30 mouse cellular contexts compared by ENCODE assay signal in genomic region chr3:157926761-157927160, GRCm38 (mm10). TPM values are rescaled to one million over a fixed set of nuclear protein-coding genes. Genes with fewer than 3 reads are reported as not detected.
A peak's percentile ranks its signal among the peaks of the same experiment; 100 is the strongest.
DNase-seq lines count a peak whose midpoint lies in the region; ATAC-seq and TF ChIP-seq lines count a peak whose summit lies in the region.
"Had no signal": no experiment of that assay in that cellular context is flagged by ENCODE, and none has a peak within 500 bp of the region (broad histone marks: within the 10 kb centered on the region; RNA-seq: fewer than 3 reads in every experiment).

No protein-coding gene starts in this region.

- WGBS in liver, adult 2 months: 64% methylated on average over 2 of the region's 2 CpGs
- 60% methylated on average over 2 of the region's 2 CpGs for WGBS in liver, embryonic 12.5 days (ENCODE audit: insufficient replicate concordance)
- WGBS in kidney, embryonic 14.5 days: 56% methylated on average over 2 of the region's 2 CpGs

- peaks cover 13% of the 10 kb centered on the region for H3K4me1 ChIP-seq in liver, adult 2 months (ENCODE audit: control insufficient read depth, insufficient read depth, low read length)
- peaks cover 12% of the 10 kb centered on the region for H3K4me1 ChIP-seq in liver, embryonic 12.5 days
- H3K4me1 ChIP-seq in kidney, embryonic 14.5 days (ENCODE audit: control insufficient read depth, insufficient read depth, low read length): 0 out of 2 replicates have a peak, but pooled peaks cover 4% of the 10 kb centered on the region

- no peaks in the 10 kb centered on the region for H3K9me3 ChIP-seq in liver, embryonic 12.5 days (replicated peaks)
- H3K9me3 ChIP-seq in kidney, embryonic 14.5 days (ENCODE audit: control insufficient read depth, low read length): no peaks in the 10 kb centered on the region
- H3K9me3 ChIP-seq: embryonic facial prominence, embryonic 12.5 days; G1E; hindbrain, embryonic 13.5 days; lung, embryonic 15.5 days; neural tube, embryonic 15.5 days had no signal

- no peak overlapping the region for H3K4me3 ChIP-seq in liver, adult 2 months (ENCODE audit: insufficient read depth, low read depth, low read length)
- no peak overlapping the region for H3K4me3 ChIP-seq in liver, embryonic 12.5 days
- no peak overlapping the region for H3K4me3 ChIP-seq in kidney, embryonic 14.5 days (ENCODE audit: low read length)
- H3K4me3 ChIP-seq: embryonic facial prominence, embryonic 12.5 days; hindbrain, embryonic 13.5 days; left cerebral cortex, adult 2 months; lung, embryonic 15.5 days; neural tube, embryonic 15.5 days had no signal

- H3K9ac ChIP-seq in liver, adult 2 months (ENCODE audit: low read depth, low read length): no peak overlapping the region
- no peak overlapping the region for H3K9ac ChIP-seq in liver, embryonic 12.5 days
- H3K9ac ChIP-seq in kidney, embryonic 14.5 days (ENCODE audit: low read depth, low read length): no peak overlapping the region
- H3K9ac ChIP-seq: embryonic facial prominence, embryonic 12.5 days; hindbrain, embryonic 13.5 days; lung, embryonic 15.5 days; neural tube, embryonic 15.5 days had no signal

- H3K36me3 ChIP-seq in liver, adult 2 months (ENCODE audit: control insufficient read depth, insufficient read depth, low read length): no peaks in the 10 kb centered on the region; the same call in 1 of the 2 replicates
- no peaks in the 10 kb centered on the region for H3K36me3 ChIP-seq in liver, embryonic 12.5 days
- H3K36me3 ChIP-seq in kidney, embryonic 14.5 days (ENCODE audit: control insufficient read depth, insufficient read depth, low read length): no peaks in the 10 kb centered on the region
- H3K36me3 ChIP-seq: embryonic facial prominence, embryonic 12.5 days; G1E; hindbrain, embryonic 13.5 days; lung, embryonic 15.5 days; neural tube, embryonic 15.5 days had no signal

- TF ChIP-seq POLR2A in liver, adult 2 months (IDR thresholded peaks at IDR 0.05; ENCODE audit: extremely low read depth, insufficient read depth, low read length): no peak

- peak overlapping the region; percentile 76; the same call in 1 of the 2 replicates for H3K27ac ChIP-seq in liver, adult 2 months (replicated peaks; ENCODE audit: insufficient read depth, low read depth, low read length)
- no peak overlapping the region for H3K27ac ChIP-seq in liver, embryonic 12.5 days
- H3K27ac ChIP-seq in kidney, embryonic 14.5 days (ENCODE audit: low read depth, low read length): no peak overlapping the region
- H3K27ac ChIP-seq: embryonic facial prominence, embryonic 12.5 days; hindbrain, embryonic 13.5 days; left cerebral cortex, adult 2 months; lung, embryonic 15.5 days; neural tube, embryonic 15.5 days; stomach, postnatal 0 days had no signal

- no peaks in the 10 kb centered on the region for H3K79me2 ChIP-seq in liver, adult 2 months (ENCODE audit: control insufficient read depth, insufficient read depth, low read length)

- H3K4me2 ChIP-seq in liver, embryonic 12.5 days: no peak overlapping the region
- no peak overlapping the region for H3K4me2 ChIP-seq in kidney, embryonic 14.5 days (replicated peaks; ENCODE audit: low read depth, low read length)
- H3K4me2 ChIP-seq: embryonic facial prominence, embryonic 12.5 days; heart, embryonic 11.5 days; hindbrain, embryonic 13.5 days; lung, embryonic 15.5 days; midbrain, embryonic 11.5 days; neural tube, embryonic 15.5 days had no signal

- peak; percentile 12 for DNase-seq in embryo, embryonic 11 days
- no peak for DNase-seq in embryo, embryonic 9.5 days (ENCODE audit: extremely low spot score)
- peak; percentile 18 for DNase-seq in liver, adult 2 months (ENCODE audit: extremely low read depth, low read depth, low spot score)
- peak; percentile 20 for DNase-seq in right cerebral cortex, postnatal 14 days
- DNase-seq in right cerebral cortex, adult 2 months (ENCODE audit: low spot score in 2 of 2): no peak
- DNase-seq: adrenal gland, postnatal 10 days; cerebellum, adult 18-20 months; cerebellum, postnatal 10 days; gastrocnemius, postnatal 25 days; heart, postnatal 36 days; kidney, postnatal 14 days; layer of hippocampus, adult 9-11 months; liver; retina, postnatal 1 day; thymus, adult 18-20 months; thymus, postnatal 25 days had no signal

- TF ChIP-seq CTCF in liver, adult 2 months (IDR thresholded peaks at IDR 0.05; ENCODE audit: low read depth, low read length): no peak

- H3K27me3 ChIP-seq in liver, adult 2 months (ENCODE audit: control insufficient read depth, insufficient read depth, low read length): no peaks in the 10 kb centered on the region
- H3K27me3 ChIP-seq in liver, embryonic 12.5 days (replicated peaks): peaks cover 14% of the 10 kb centered on the region
- H3K27me3 ChIP-seq in kidney, embryonic 14.5 days (ENCODE audit: control insufficient read depth, insufficient read depth, low read length): no peaks in the 10 kb centered on the region
- H3K27me3 ChIP-seq: embryonic facial prominence, embryonic 12.5 days; hindbrain, embryonic 13.5 days; neural tube, embryonic 15.5 days had no signal

- ATAC-seq in liver, embryonic 12.5 days: no peak
- no peak for ATAC-seq in kidney, embryonic 14.5 days (ENCODE audit: low FRiP score, low TSS enrichment)
- ATAC-seq: forebrain, embryonic 14.5 days; intestine, postnatal 0 days had no signal

RNA-seq across cellular contexts. Expression of gene Cth, which starts 1.9 kb away (rescaled TPM):
- total RNA-seq in liver, adult 2 months (2014; rRNA removed): 1,116 and 1,443 TPM in 2 replicates
- 446 and 569 TPM in 2 replicates for polyA plus RNA-seq in liver, adult 2 months (2012; rRNA removed)
- 23.5 and 24.9 TPM in 2 replicates for polyA plus RNA-seq in liver, embryonic 12.5 days (2016; fragmentation: Nextera tagmentation; extraction: Ambion mirVana)
- polyA plus RNA-seq in kidney, embryonic 14.5 days (2014; fragmentation: Nextera tagmentation; extraction: Ambion mirVana): 32.6 and 33.8 TPM in 2 replicates
- total RNA-seq: common myeloid progenitor, adult 5-6 weeks; G1E had no signal
- polyA plus RNA-seq: G1E had no signal

RNA-seq across cellular contexts. Expression of gene Ankrd13c, which starts 20.3 kb away (rescaled TPM):
- total RNA-seq in liver, adult 2 months (2014; rRNA removed): 20.4 and 21.2 TPM in 2 replicates
- 7.5 and 9.0 TPM in 2 replicates for polyA plus RNA-seq in liver, adult 2 months (2012; rRNA removed)
- 24.1 and 25.4 TPM in 2 replicates for polyA plus RNA-seq in liver, embryonic 12.5 days (2016; fragmentation: Nextera tagmentation; extraction: Ambion mirVana)
- 21.7 and 26.4 TPM in 2 replicates for polyA plus RNA-seq in kidney, embryonic 14.5 days (2014; fragmentation: Nextera tagmentation; extraction: Ambion mirVana)

Comparison
In these comparisons a context has a peak if more than half of its experiments do, and no peak if none do; other contexts are left out.
1. DNase-seq: peak in embryo, embryonic 11 days (single experiment), liver, adult 2 months (single experiment) and right cerebral cortex, postnatal 14 days (single experiment); none in embryo, embryonic 9.5 days (single experiment) and right cerebral cortex, adult 2 months (0 of 2).
2. RNA of gene Cth, which starts 1.9 kb away (polyA plus RNA-seq): 446 to 569 TPM in liver, adult 2 months; 32.6 to 33.8 TPM in kidney, embryonic 14.5 days and 23.5 to 24.9 TPM in liver, embryonic 12.5 days; every median in the first group is over 10 times any median in the second.